Mouse (Mus musculus) lung, postnatal 0 days (tissue): ENCODE data around the gene Fchsd2. TPM values are rescaled to one million over a fixed set of nuclear protein-coding genes. Genes with fewer than 3 reads are reported as not detected.

ENCODE experiments used
- ATAC-seq: fragments of 200-750 bp; cut with Nextera tagmentation; 2 replicates; pipeline ENCODE4 v1.8.0; 2017; ENCODE audit warnings: moderate library complexity
- DNase-seq: peaks from one replicate; pipeline ENCODE4 v3.0.0-alpha.2; 2016; ENCODE audit warnings: low spot score
- H3K27ac ChIP-seq: fragments of 300-500 bp; sonication (generic); 2 replicates; pipeline ENCODE4 v1.5.1; 2014; ENCODE audit warnings: antibody characterized with exemption, mild to moderate bottlenecking, low read length, mixed read lengths
- H3K27me3 ChIP-seq: fragments of 300-500 bp; sonication (generic); replicated peaks from 2 replicates; pipeline ENCODE4 v1.6.1; 2014; ENCODE audit warnings: low read length, mixed read lengths; ENCODE audit not compliant: insufficient read depth
- H3K36me3 ChIP-seq: fragments of 300-500 bp; sonication (generic); 2 replicates; pipeline ENCODE4 v1.6.1; 2014; ENCODE audit warnings: low read length, mixed read lengths; ENCODE audit not compliant: insufficient read depth
- H3K4me1 ChIP-seq: fragments of 300-500 bp; sonication (generic); 2 replicates; pipeline ENCODE4 v1.6.1; 2014; ENCODE audit warnings: antibody characterized with exemption, low read depth, low read length, mixed read lengths; ENCODE audit not compliant: insufficient read depth
- H3K4me2 ChIP-seq: fragments of 300-500 bp; sonication (generic); replicated peaks from 2 replicates; pipeline ENCODE4 v1.6.1; 2014; ENCODE audit warnings: low read depth, mild to moderate bottlenecking, low read length, moderate library complexity, mixed read lengths
- H3K4me3 ChIP-seq: fragments of 300-500 bp; sonication (generic); 2 replicates; pipeline ENCODE4 v1.5.1; 2014; ENCODE audit warnings: low read depth, low read length
- H3K9ac ChIP-seq: fragments of 300-500 bp; sonication (generic); replicated peaks from 2 replicates; pipeline ENCODE4 v1.6.1; 2014; ENCODE audit warnings: low read depth, mild to moderate bottlenecking
- H3K9me3 ChIP-seq: fragments of 300-500 bp; sonication (generic); 2 replicates; pipeline ENCODE4 v1.6.1; 2016; ENCODE audit warnings: low read length, mixed read lengths
- CTCF ChIP-seq: IDR thresholded peaks from 2 replicates; pipeline ENCODE4 v1.5.1; 2016; ENCODE audit warnings: antibody characterized with exemption, mild to moderate bottlenecking
- EP300 ChIP-seq: IDR thresholded peaks from 2 replicates; pipeline ENCODE4 v1.6.1; 2016; ENCODE audit warnings: antibody characterized with exemption, mild to moderate bottlenecking, control low read depth
- WGBS: fragments of 180-500 bp; shearing (Covaris S2); extraction: QIAGEN DNeasy Blood & Tissue Kit; methylation state at CpG from one replicate; pipeline ENCODE4 v1.1.7; 2014; 5-methylcytosine and 5-hydroxymethylcytosine counted together
- polyA plus RNA-seq: library from polyadenylated mRNA; unstranded; fragments of >200 nt; fragmentation: Nextera tagmentation; extraction: Ambion mirVana; gene quantifications from 2 replicates; pipeline ENCODE4 v1.2.1, GENCODE M21; 2015

Fchsd2 gene
- polyA plus RNA-seq, 1 experiment from 2014 or later = 16.0 TPM

DNA sequence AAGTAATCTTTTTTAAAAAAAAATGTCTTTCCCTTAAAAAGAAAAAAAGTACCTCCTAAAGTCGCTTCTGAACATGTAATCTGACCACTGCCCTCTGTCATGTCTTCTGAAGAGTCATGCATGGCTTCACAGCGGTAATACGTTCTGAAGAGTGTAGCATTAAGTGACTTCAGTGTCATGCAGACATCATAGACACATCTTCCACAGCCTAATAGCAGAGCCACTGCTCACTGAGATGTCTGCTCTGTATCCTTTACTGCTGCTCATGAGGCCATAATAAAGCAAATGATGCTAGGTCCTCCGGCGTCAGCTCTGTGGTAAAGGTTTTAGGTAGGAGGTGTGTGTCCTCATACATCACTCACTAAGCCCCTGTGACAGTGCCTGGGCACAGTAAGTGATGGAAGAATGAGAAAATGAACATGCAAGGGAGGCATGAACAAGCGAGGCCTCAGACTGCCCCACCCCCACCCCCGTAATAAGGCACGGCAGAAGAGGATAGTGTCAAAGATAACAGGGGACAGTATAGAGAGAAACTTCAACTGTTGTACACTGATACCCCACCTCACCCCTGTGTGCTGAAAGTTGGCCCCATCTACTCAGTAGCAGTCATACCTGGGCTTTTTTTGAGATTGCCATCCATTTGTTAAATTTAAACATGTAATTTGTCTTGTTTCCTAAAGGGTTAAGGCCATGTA lies 179.9 kb downstream of the Fchsd2 start:
- H3K4me1 ChIP-seq = no peaks in the 10 kb centered on the region
- H3K27me3 ChIP-seq = no peaks in the 10 kb centered on the region
- H3K4me3 ChIP-seq = no peak overlapping the region
- H3K36me3 ChIP-seq = peaks cover 2% of the 10 kb centered on the region; the same call in 1 of the 2 replicates
- no peak overlapping the region for H3K9ac ChIP-seq
- H3K9me3 ChIP-seq = no peaks in the 10 kb centered on the region
- no peak overlapping the region for H3K4me2 ChIP-seq
- H3K27ac ChIP-seq = no peak overlapping the region
- TF ChIP-seq CTCF = no peak
- no peak for TF ChIP-seq EP300
- DNase-seq (no peak), ATAC-seq (no peak)
- WGBS = 81% methylated on average over 8 of the region's 8 CpGs

DNA sequence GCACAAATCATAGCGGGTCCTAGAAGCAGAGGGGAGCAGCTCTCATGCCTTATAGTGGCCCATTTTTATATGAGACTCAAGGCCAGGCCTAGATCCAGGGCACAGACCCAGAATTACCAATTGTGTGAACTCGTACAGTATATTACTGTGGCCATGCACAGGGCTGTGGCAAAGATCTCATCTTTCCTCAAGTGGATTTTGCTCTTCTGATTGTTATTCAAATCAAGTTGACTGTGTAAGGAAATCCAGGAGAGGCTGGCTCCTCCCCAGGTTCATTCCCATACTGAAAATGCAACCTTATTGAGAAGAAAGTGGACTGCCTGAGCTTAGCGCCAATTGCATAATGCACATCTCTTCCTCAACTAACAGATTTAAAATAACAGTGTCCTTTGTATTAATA lies 190.1 kb downstream of the Fchsd2 start:
- WGBS = 87% methylated on average over 3 of the region's 3 CpGs
- DNase-seq (no peak), ATAC-seq (no peak)
- peaks cover 24% of the 10 kb centered on the region for H3K36me3 ChIP-seq
- H3K4me1 ChIP-seq = no peaks in the 10 kb centered on the region
- no peak overlapping the region for H3K27ac ChIP-seq
- TF ChIP-seq EP300 (no peak), CTCF (no peak)
- no peak overlapping the region for H3K4me3 ChIP-seq
- H3K9ac ChIP-seq = no peak overlapping the region
- H3K27me3 ChIP-seq = no peaks in the 10 kb centered on the region
- no peak overlapping the region for H3K4me2 ChIP-seq
- no peaks in the 10 kb centered on the region for H3K9me3 ChIP-seq

DNA sequence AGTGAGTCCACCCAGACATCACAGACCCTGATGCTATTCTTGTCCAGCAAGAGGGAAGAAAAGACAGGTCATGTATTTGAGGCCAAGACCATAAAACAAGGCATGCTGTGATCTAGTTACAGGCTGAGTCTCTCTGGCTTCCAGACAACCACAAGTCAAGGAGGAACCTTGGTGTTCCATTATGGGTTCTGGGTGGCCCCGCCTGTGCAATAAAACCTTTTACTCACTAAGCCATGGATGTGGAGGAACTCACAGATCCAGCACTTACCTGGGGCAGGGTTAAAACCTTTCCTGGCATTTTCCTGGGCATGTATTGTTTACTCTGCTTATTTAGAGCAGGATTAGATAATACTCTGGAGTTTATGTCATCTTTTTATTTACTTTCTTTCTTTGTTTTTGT lies 191.8 kb downstream of the Fchsd2 start:
- Histone ChIP-seq H3K4me3 (no peak overlapping the region), H3K9me3 (no peaks in the 10 kb centered on the region), H3K4me2 (no peak overlapping the region), H3K9ac (no peak overlapping the region), H3K27me3 (no peaks in the 10 kb centered on the region), H3K36me3 (peaks cover 24% of the 10 kb centered on the region; the same call in 1 of the 2 replicates), H3K27ac (no peak overlapping the region), H3K4me1 (no peaks in the 10 kb centered on the region)
- WGBS = 91% methylated on average over 1 of the region's 1 CpGs
- TF ChIP-seq CTCF (no peak), EP300 (no peak)
- no peak for DNase-seq
- ATAC-seq = no peak

DNA sequence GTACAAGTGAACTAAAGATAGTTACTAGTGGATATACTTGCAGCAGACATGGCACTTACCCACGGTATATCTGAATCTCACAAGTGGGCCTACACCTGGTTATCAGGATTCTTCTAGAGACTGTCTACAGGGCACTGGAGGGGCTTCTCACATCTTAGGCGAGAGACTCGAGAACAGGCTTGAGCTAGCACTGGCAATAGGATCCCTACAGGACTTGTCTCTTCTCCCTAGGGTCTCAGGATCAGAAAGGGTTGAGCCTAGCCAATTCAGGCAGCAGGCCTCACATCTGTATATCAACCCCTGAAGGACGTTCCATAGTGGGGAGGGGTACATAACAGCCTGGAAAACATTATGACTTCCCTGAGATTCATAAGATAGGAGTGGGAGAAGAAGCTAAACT lies 194.2 kb downstream of the Fchsd2 start:
- no peak for ATAC-seq
- H3K9me3 ChIP-seq = no peaks in the 10 kb centered on the region
- TF ChIP-seq CTCF (no peak), EP300 (no peak)
- DNase-seq = no peak
- no peak overlapping the region for H3K27ac ChIP-seq
- no peak overlapping the region for H3K4me2 ChIP-seq
- WGBS = 83% methylated on average over 4 of the region's 4 CpGs
- no peaks in the 10 kb centered on the region for H3K4me1 ChIP-seq
- no peak overlapping the region for H3K4me3 ChIP-seq
- H3K9ac ChIP-seq = no peak overlapping the region
- no peaks in the 10 kb centered on the region for H3K27me3 ChIP-seq
- 0 out of 2 replicates have a peak, but pooled peaks cover 17% of the 10 kb centered on the region for H3K36me3 ChIP-seq

DNA sequence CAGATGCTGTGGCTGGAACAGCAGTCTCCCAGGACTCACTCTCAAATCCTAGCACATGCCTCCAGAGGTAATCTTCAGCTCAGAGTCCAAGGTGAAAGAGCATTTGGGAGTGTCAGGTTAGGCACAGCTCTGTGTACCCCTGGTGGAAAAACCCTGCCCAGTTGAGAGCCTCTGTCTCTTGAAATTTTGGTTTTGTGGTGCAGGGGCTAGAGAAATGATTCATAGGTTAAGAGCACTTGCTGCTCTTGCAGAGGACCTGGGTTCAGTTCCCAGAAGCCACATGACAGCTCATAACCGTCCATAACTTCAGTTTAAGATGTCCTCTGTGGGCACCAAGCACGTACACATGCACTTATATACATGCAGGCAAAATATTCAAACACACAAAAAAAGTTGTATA lies 195.2 kb downstream of the Fchsd2 start:
- 0 out of 2 replicates have a peak, but pooled peaks cover 8% of the 10 kb centered on the region for H3K36me3 ChIP-seq
- H3K4me2 ChIP-seq = no peak overlapping the region
- no peak overlapping the region for H3K4me3 ChIP-seq
- H3K27me3 ChIP-seq = no peaks in the 10 kb centered on the region
- TF ChIP-seq EP300 (no peak), CTCF (no peak)
- 80% methylated on average over 2 of the region's 2 CpGs for WGBS
- no peaks in the 10 kb centered on the region for H3K9me3 ChIP-seq
- no peak overlapping the region for H3K27ac ChIP-seq
- no peaks in the 10 kb centered on the region for H3K4me1 ChIP-seq
- ATAC-seq (no peak), DNase-seq (no peak)
- no peak overlapping the region for H3K9ac ChIP-seq

DNA sequence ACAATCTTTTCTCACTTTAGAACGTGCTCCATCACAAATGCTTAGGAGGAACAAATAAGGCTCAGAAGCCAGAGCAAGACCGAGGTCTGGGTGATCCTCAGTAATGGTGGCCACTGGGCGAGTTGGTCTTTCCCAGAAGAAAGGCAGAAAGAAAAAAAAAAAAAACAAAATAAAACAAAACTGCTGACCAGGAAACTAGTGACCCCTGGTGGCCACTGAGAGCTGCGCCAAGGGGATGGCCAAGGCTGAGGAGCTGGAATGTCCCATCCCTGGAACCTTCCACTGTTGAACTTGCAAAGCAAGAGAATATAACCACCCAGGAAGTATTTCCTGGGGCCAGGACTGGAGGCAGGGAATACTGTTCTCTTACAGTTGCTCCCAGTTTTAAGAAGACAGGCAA lies 195.8 kb downstream of the Fchsd2 start:
- 0 out of 2 replicates have a peak, but pooled peaks cover 2% of the 10 kb centered on the region for H3K36me3 ChIP-seq
- H3K9me3 ChIP-seq = no peaks in the 10 kb centered on the region
- no peak overlapping the region for H3K4me2 ChIP-seq
- no peak overlapping the region for H3K27ac ChIP-seq
- H3K9ac ChIP-seq = no peak overlapping the region
- ATAC-seq (no peak), DNase-seq (peak; percentile 82)
- H3K4me3 ChIP-seq = no peak overlapping the region
- WGBS = 40% methylated on average over 4 of the region's 4 CpGs
- H3K27me3 ChIP-seq = no peaks in the 10 kb centered on the region
- no peaks in the 10 kb centered on the region for H3K4me1 ChIP-seq
- peak; percentile 87 for TF ChIP-seq CTCF
- TF ChIP-seq EP300 = no peak
